Mouse (Mus musculus): ENCODE data around the gene Mtx1. TPM values are rescaled to one million over a fixed set of nuclear protein-coding genes. Genes with fewer than 3 reads are reported as not detected.

The Mtx1 gene
- polyA plus RNA-seq, 1 experiment: 181 TPM

DNA sequence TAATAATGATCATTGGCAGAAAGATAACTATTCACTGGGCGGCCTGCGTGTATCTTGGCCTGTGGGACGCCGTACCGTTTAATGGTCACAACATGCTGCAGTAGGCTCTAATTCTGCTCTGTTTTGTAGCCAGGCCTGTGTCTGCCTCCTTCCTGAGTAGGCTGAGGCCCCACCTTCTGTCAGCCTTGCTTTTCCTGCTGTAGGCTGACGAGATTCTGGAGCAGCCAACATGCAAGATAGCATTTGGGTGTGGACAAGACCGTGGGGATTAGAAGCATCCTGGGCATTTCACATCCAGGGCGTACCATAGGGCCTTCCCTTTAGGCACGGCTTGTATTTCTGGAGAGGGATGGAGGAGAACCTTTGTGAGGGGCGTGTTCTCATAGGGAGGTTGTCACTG lies 35.5 kb upstream of the Mtx1 start:
- H3K36me3 ChIP-seq (ENCODE audit: control insufficient read depth, insufficient read depth, low read length): no peaks in the 10 kb centered on the region
- WGBS: 58% methylated on average over 10 of the region's 10 CpGs
- no peak overlapping the region for H3K4me3 ChIP-seq (ENCODE audit: low read depth, low read length)
- no peaks in the 10 kb centered on the region for H3K27me3 ChIP-seq (ENCODE audit: control insufficient read depth, insufficient read depth, low read length)
- no peak overlapping the region for H3K27ac ChIP-seq (ENCODE audit: insufficient read depth, low read depth, low read length)
- TF ChIP-seq CTCF (IDR thresholded peaks at IDR 0.05; ENCODE audit: extremely low read depth, insufficient read length, insufficient replicate concordance, low read depth, low read length): no peak
- no peak for TF ChIP-seq POLR2A (IDR thresholded peaks at IDR 0.05; ENCODE audit: low read depth, low read length)
- peaks cover 4% of the 10 kb centered on the region for H3K4me1 ChIP-seq (ENCODE audit: control insufficient read depth, insufficient read depth, insufficient read length, low read length)

DNA sequence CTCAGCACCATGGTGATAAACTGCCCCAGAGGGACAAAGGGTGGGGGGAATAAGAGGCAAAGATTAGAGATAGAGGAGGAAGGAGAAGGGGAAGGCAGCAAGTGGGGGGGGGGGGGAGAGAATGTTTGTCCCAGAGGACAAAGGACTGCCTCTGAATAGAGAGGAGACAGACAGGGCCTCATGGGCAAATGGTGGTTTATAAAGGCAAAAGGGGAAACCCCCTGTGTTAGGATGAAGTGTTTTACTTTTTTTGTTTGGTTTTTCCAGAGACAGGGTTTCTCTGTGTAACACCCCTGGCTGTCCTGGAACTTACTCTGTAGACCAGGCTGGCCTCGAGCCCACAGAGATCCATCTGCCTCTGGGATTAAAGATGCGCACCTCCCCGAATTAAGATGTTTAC lies 33.3 kb upstream of the Mtx1 start:
- Histone ChIP-seq H3K27me3 (ENCODE audit: control insufficient read depth, insufficient read depth, low read length) (no peaks in the 10 kb centered on the region), H3K27ac (ENCODE audit: insufficient read depth, low read depth, low read length) (no peak overlapping the region), H3K4me3 (ENCODE audit: low read depth, low read length) (no peak overlapping the region), H3K4me1 (ENCODE audit: control insufficient read depth, insufficient read depth, insufficient read length, low read length) (peaks cover 2% of the 10 kb centered on the region), H3K36me3 (ENCODE audit: control insufficient read depth, insufficient read depth, low read length) (no peaks in the 10 kb centered on the region)
- WGBS: 79% methylated on average over 3 of the region's 3 CpGs
- no peak for TF ChIP-seq CTCF (IDR thresholded peaks at IDR 0.05; ENCODE audit: extremely low read depth, insufficient read length, insufficient replicate concordance, low read depth, low read length)
- no peak for TF ChIP-seq POLR2A (IDR thresholded peaks at IDR 0.05; ENCODE audit: low read depth, low read length)

GRCm38 (mm10) chr3:89259076-89259475 lies 32.2 kb upstream of the Mtx1 start, which contains the start of gene Dpm3:
Gene Dpm3 (plus strand): TSS chr3:89259358.
- WGBS: 59% methylated on average over 7 of the region's 7 CpGs
- H3K27ac ChIP-seq (ENCODE audit: insufficient read depth, low read depth, low read length): no peak within 1 kb of the TSS
- no peaks in the 10 kb centered on the region for H3K36me3 ChIP-seq (ENCODE audit: control insufficient read depth, insufficient read depth, low read length)
- no peak within 1 kb of the TSS for H3K4me3 ChIP-seq (ENCODE audit: low read depth, low read length)
- no peaks in the 10 kb centered on the region for H3K27me3 ChIP-seq (ENCODE audit: control insufficient read depth, insufficient read depth, low read length)
- no peak for TF ChIP-seq CTCF (IDR thresholded peaks at IDR 0.05; ENCODE audit: extremely low read depth, insufficient read length, insufficient replicate concordance, low read depth, low read length)
- no peak for TF ChIP-seq POLR2A (IDR thresholded peaks at IDR 0.05; ENCODE audit: low read depth, low read length)
- H3K4me1 ChIP-seq (ENCODE audit: control insufficient read depth, insufficient read depth, insufficient read length, low read length): peaks cover 2% of the 10 kb centered on the region

- peaks cover 21% of the 10 kb centered on the region for H3K4me1 ChIP-seq (ENCODE audit: control insufficient read depth, insufficient read depth, insufficient read length, low read length)
- H3K36me3 ChIP-seq (ENCODE audit: control insufficient read depth, insufficient read depth, low read length): no peaks in the 10 kb centered on the region
- no peaks in the 10 kb centered on the region for H3K27me3 ChIP-seq (ENCODE audit: control insufficient read depth, insufficient read depth, low read length)
- TF ChIP-seq POLR2A (IDR thresholded peaks at IDR 0.05; ENCODE audit: low read depth, low read length) (no peak), CTCF (IDR thresholded peaks at IDR 0.05; ENCODE audit: extremely low read depth, insufficient read length, insufficient replicate concordance, low read depth, low read length) (no peak)
- H3K27ac ChIP-seq (ENCODE audit: insufficient read depth, low read depth, low read length): no peak overlapping the region
- WGBS: 80% methylated on average over 5 of the region's 5 CpGs
- no peak overlapping the region for H3K4me3 ChIP-seq (ENCODE audit: low read depth, low read length)
These were observed 29.3 kb upstream of the Mtx1 start for GRCm38 (mm10) chr3:89256177-89256576.

GRCm38 (mm10) chr3:89254994-89255393 lies 28.1 kb upstream of the Mtx1 start:
- Histone ChIP-seq H3K36me3 (ENCODE audit: control insufficient read depth, insufficient read depth, low read length) (no peaks in the 10 kb centered on the region), H3K27ac (ENCODE audit: insufficient read depth, low read depth, low read length) (no peak overlapping the region), H3K4me1 (ENCODE audit: control insufficient read depth, insufficient read depth, insufficient read length, low read length) (peaks cover 29% of the 10 kb centered on the region), H3K27me3 (ENCODE audit: control insufficient read depth, insufficient read depth, low read length) (no peaks in the 10 kb centered on the region), H3K4me3 (ENCODE audit: low read depth, low read length) (no peak overlapping the region)
- 43% methylated on average over 5 of the region's 5 CpGs for WGBS
- TF ChIP-seq POLR2A (IDR thresholded peaks at IDR 0.05; ENCODE audit: low read depth, low read length) (no peak), CTCF (IDR thresholded peaks at IDR 0.05; ENCODE audit: extremely low read depth, insufficient read length, insufficient replicate concordance, low read depth, low read length) (no peak)

- peak overlapping the region; percentile 50 for H3K4me3 ChIP-seq (ENCODE audit: low read depth, low read length)
- no peaks in the 10 kb centered on the region for H3K27me3 ChIP-seq (ENCODE audit: control insufficient read depth, insufficient read depth, low read length)
- peak overlapping the region; percentile 65 for H3K27ac ChIP-seq (ENCODE audit: insufficient read depth, low read depth, low read length)
- TF ChIP-seq CTCF (IDR thresholded peaks at IDR 0.05; ENCODE audit: extremely low read depth, insufficient read length, insufficient replicate concordance, low read depth, low read length) (no peak), POLR2A (IDR thresholded peaks at IDR 0.05; ENCODE audit: low read depth, low read length) (no peak)
- WGBS: 6% methylated on average over 17 of the region's 17 CpGs
- peaks cover 6% of the 10 kb centered on the region; the same call in 1 of the 2 replicates for H3K36me3 ChIP-seq (ENCODE audit: control insufficient read depth, insufficient read depth, low read length)
- peaks cover 29% of the 10 kb centered on the region for H3K4me1 ChIP-seq (ENCODE audit: control insufficient read depth, insufficient read depth, insufficient read length, low read length)
These were observed 24.5 kb upstream of the Mtx1 start for GRCm38 (mm10) chr3:89251365-89251895.

GRCm38 (mm10) chr3:89250435-89251040 lies 23.6 kb upstream of the Mtx1 start:
- 19% methylated on average over 7 of the region's 7 CpGs for WGBS
- peaks cover 6% of the 10 kb centered on the region; the same call in 1 of the 2 replicates for H3K36me3 ChIP-seq (ENCODE audit: control insufficient read depth, insufficient read depth, low read length)
- H3K27me3 ChIP-seq (ENCODE audit: control insufficient read depth, insufficient read depth, low read length): no peaks in the 10 kb centered on the region
- H3K4me3 ChIP-seq (ENCODE audit: low read depth, low read length): no peak overlapping the region
- peaks cover 32% of the 10 kb centered on the region for H3K4me1 ChIP-seq (ENCODE audit: control insufficient read depth, insufficient read depth, insufficient read length, low read length)
- TF ChIP-seq POLR2A (IDR thresholded peaks at IDR 0.05; ENCODE audit: low read depth, low read length): no peak
- peak; percentile 72; the same call in 1 of the 2 replicates for TF ChIP-seq CTCF (IDR thresholded peaks at IDR 0.05; ENCODE audit: extremely low read depth, insufficient read length, insufficient replicate concordance, low read depth, low read length)
- peak overlapping the region; percentile 50 for H3K27ac ChIP-seq (ENCODE audit: insufficient read depth, low read depth, low read length)

All from small intestine, adult 2 months (tissue).